Mouse (Mus musculus): Measurements from ENCODE around the gene Tmem51. TPM values are rescaled to one million over a fixed set of nuclear protein-coding genes. Genes with fewer than 3 reads are reported as not detected.

Tmem51 gene
- total and polyA plus RNA-seq, 2 experiments = 4.1 to 13.3 TPM

DNA sequence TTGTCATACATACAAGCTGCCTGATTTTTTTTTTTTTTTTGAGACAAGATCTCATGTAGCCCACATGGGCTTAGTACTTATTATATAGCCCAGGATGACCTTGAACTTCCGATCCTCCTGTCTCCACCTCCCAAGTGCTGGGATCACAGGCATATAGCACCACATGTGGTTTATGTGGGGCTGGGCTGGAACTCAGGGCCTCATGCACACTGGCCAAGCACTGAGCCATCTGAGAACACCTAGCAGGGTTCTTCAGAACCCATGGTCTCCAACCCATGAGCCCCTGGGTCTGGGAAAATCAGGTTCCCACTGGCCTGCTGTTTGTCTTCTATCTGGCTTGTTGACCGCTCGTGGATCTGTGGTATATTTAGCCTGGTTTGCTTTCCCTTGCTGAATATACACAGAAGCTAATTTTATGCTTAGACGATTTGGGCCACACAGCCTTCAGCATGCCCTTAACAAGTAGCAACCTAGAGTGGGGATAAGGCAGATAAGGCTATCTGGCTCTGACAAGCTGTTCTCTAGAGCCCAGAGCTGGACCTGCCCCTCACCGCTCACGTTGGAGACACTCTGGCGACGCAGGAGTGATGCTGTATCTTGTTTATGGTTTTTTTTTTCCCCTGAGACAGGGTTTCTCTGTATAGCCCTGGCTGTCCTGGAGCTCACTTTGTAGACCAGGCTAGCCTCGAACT lies 44.3 kb downstream of the Tmem51 start:
- DNase-seq (ENCODE audit: extremely low read depth, low read depth, low spot score) = no peak
- no peak for TF ChIP-seq POLR2A (IDR thresholded peaks at IDR 0.05; ENCODE audit: extremely low read depth, insufficient read depth, low read length)
- TF ChIP-seq CTCF (IDR thresholded peaks at IDR 0.05; ENCODE audit: low read depth, low read length) = no peak
- WGBS = 89% methylated on average over 9 of the region's 9 CpGs

DNA sequence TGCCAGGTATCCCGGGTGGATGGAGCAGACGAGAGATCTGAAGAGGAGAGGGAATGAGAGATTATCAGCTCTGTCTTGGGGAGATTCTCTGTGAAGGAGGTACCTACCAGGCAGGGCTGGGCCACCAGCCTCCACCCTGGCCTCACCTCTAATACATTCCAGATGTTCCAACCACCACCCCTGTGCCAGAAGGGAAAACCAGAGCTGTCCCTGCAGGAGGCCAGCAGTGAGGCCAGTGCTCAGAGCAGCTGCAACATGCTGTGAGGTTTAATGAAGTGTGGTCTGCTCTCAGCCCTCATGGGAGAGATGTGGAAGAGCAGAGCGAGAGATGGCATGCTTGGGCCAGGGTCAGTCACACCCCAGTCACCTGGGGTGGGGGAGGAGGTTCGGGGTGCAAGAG lies 46.2 kb downstream of the Tmem51 start:
- TF ChIP-seq POLR2A (IDR thresholded peaks at IDR 0.05; ENCODE audit: extremely low read depth, insufficient read depth, low read length) (no peak), CTCF (IDR thresholded peaks at IDR 0.05; ENCODE audit: low read depth, low read length) (no peak)
- no peak overlapping the region for H3K9ac ChIP-seq (ENCODE audit: low read depth, low read length)
- no peak for DNase-seq (ENCODE audit: extremely low read depth, low read depth, low spot score)
- peaks cover 3% of the 10 kb centered on the region; the same call in 1 of the 2 replicates for H3K79me2 ChIP-seq (ENCODE audit: control insufficient read depth, insufficient read depth, low read length)
- WGBS = 90% methylated on average over 4 of the region's 4 CpGs
- no peaks in the 10 kb centered on the region for H3K27me3 ChIP-seq (ENCODE audit: control insufficient read depth, insufficient read depth, low read length)
- H3K36me3 ChIP-seq (ENCODE audit: control insufficient read depth, insufficient read depth, low read length) = no peaks in the 10 kb centered on the region
- H3K4me1 ChIP-seq (ENCODE audit: control insufficient read depth, insufficient read depth, low read length) = peaks cover 2% of the 10 kb centered on the region; the same call in 1 of the 2 replicates
- H3K27ac ChIP-seq (replicated peaks; ENCODE audit: insufficient read depth, low read depth, low read length) = no peak overlapping the region
- H3K4me3 ChIP-seq (ENCODE audit: insufficient read depth, low read depth, low read length) = no peak overlapping the region

More for the DNA sequence above, 44.3 kb downstream of the Tmem51 start:
- Histone ChIP-seq H3K27me3 (ENCODE audit: control insufficient read depth, insufficient read depth, low read length) (no peaks in the 10 kb centered on the region), H3K27ac (replicated peaks; ENCODE audit: insufficient read depth, low read depth, low read length) (no peak overlapping the region), H3K4me3 (ENCODE audit: insufficient read depth, low read depth, low read length) (no peak overlapping the region), H3K4me1 (ENCODE audit: control insufficient read depth, insufficient read depth, low read length) (peaks cover 2% of the 10 kb centered on the region; the same call in 1 of the 2 replicates), H3K79me2 (ENCODE audit: control insufficient read depth, insufficient read depth, low read length) (peaks cover 3% of the 10 kb centered on the region; the same call in 1 of the 2 replicates), H3K36me3 (ENCODE audit: control insufficient read depth, insufficient read depth, low read length) (no peaks in the 10 kb centered on the region), H3K9ac (ENCODE audit: low read depth, low read length) (no peak overlapping the region)

GRCm38 (mm10) chr4:142028533-142028932 lies 55.6 kb downstream of the Tmem51 start:
- no peaks in the 10 kb centered on the region for H3K79me2 ChIP-seq (ENCODE audit: control insufficient read depth, insufficient read depth, low read length)
- H3K27ac ChIP-seq (replicated peaks; ENCODE audit: insufficient read depth, low read depth, low read length) = no peak overlapping the region
- no peak for TF ChIP-seq CTCF (IDR thresholded peaks at IDR 0.05; ENCODE audit: low read depth, low read length)
- no peak for TF ChIP-seq POLR2A (IDR thresholded peaks at IDR 0.05; ENCODE audit: extremely low read depth, insufficient read depth, low read length)
- peaks cover 2% of the 10 kb centered on the region; the same call in 1 of the 2 replicates for H3K4me1 ChIP-seq (ENCODE audit: control insufficient read depth, insufficient read depth, low read length)
- no peak overlapping the region for H3K4me3 ChIP-seq (ENCODE audit: insufficient read depth, low read depth, low read length)
- H3K9ac ChIP-seq (ENCODE audit: low read depth, low read length) = no peak overlapping the region
- H3K36me3 ChIP-seq (ENCODE audit: control insufficient read depth, insufficient read depth, low read length) = no peaks in the 10 kb centered on the region
- no peaks in the 10 kb centered on the region for H3K27me3 ChIP-seq (ENCODE audit: control insufficient read depth, insufficient read depth, low read length)
- WGBS = 45% methylated on average over 13 of the region's 13 CpGs
- peak; percentile 48 for DNase-seq (ENCODE audit: extremely low read depth, low read depth, low spot score)

DNA sequence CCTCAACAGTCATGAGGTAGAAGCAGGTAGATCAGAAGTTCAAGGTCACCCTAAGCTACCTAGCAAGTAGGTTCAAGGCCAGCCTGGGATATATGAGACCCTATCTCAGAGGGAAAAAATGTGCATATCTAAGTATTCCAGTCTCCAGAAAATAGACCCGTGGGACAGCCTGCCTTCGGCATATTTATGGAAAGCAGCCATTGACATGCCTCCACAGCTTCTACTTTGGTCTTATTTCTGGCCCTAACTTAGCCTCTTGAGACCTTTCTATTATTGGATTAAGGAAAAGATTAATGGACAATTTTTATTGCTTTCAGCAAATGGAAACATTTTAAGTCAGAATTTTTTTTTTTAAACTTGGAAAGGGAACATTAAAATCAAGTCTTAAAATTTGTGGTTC lies 57.1 kb downstream of the Tmem51 start:
- H3K4me1 ChIP-seq (ENCODE audit: control insufficient read depth, insufficient read depth, low read length) = peaks cover 2% of the 10 kb centered on the region; the same call in 1 of the 2 replicates
- no peak overlapping the region for H3K4me3 ChIP-seq (ENCODE audit: insufficient read depth, low read depth, low read length)
- H3K79me2 ChIP-seq (ENCODE audit: control insufficient read depth, insufficient read depth, low read length) = no peaks in the 10 kb centered on the region
- no peak overlapping the region for H3K27ac ChIP-seq (replicated peaks; ENCODE audit: insufficient read depth, low read depth, low read length)
- WGBS = 86% methylated on average over 2 of the region's 2 CpGs
- no peak overlapping the region for H3K9ac ChIP-seq (ENCODE audit: low read depth, low read length)
- no peak for DNase-seq (ENCODE audit: extremely low read depth, low read depth, low spot score)
- TF ChIP-seq POLR2A (IDR thresholded peaks at IDR 0.05; ENCODE audit: extremely low read depth, insufficient read depth, low read length) (no peak), CTCF (IDR thresholded peaks at IDR 0.05; ENCODE audit: low read depth, low read length) (no peak)
- H3K36me3 ChIP-seq (ENCODE audit: control insufficient read depth, insufficient read depth, low read length) = no peaks in the 10 kb centered on the region
- H3K27me3 ChIP-seq (ENCODE audit: control insufficient read depth, insufficient read depth, low read length) = no peaks in the 10 kb centered on the region

DNA sequence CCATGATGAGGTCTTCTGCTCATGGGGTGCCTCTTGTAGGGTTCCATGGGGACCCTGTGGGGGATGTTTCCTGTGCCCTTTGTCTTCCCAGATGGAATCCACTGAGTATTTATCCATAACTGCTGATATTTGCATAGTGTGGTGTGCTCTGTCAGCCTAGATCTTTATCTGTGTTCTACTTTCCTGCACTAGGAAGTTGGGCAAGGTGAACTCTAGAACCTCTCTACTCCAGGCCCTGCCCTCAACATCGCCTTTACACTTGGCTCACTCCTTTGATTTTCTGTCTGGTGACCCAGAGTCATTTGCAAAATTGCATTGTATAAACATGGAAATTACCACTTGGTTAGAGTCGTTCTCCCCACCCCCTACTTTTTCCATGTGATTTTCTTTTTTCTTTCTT lies 59.6 kb downstream of the Tmem51 start:
- WGBS = 26% methylated on average over 2 of the region's 2 CpGs
- TF ChIP-seq CTCF (IDR thresholded peaks at IDR 0.05; ENCODE audit: low read depth, low read length) = no peak
- TF ChIP-seq POLR2A (IDR thresholded peaks at IDR 0.05; ENCODE audit: extremely low read depth, insufficient read depth, low read length) = no peak
- DNase-seq (ENCODE audit: extremely low read depth, low read depth, low spot score) = peak; percentile 89

DNA sequence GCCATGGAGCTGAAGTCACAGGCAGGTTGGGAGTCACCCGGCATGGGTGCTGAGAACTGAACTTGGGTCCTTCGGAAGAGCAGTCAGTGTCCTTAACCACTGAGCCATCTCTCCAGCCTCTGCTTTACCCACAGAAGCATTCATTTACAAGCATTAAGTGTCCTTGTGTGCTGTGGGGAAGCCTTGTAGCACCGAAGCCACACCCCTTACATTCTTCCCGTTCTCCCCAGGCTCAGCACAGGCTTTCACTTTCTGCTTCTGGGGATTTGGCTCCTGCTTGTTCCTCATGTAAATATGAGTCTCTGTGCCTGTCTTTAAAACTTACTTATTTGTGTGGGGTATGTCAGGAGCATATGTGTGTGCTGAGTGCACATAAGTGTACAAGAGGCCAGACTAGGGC lies 60.9 kb downstream of the Tmem51 start:
- WGBS = 77% methylated on average over 4 of the region's 4 CpGs

More for the DNA sequence above, 59.6 kb downstream of the Tmem51 start:
- H3K4me3 ChIP-seq (ENCODE audit: insufficient read depth, low read depth, low read length) = no peak overlapping the region
- H3K27me3 ChIP-seq (ENCODE audit: control insufficient read depth, insufficient read depth, low read length) = no peaks in the 10 kb centered on the region
- H3K9ac ChIP-seq (ENCODE audit: low read depth, low read length) = no peak overlapping the region
- no peaks in the 10 kb centered on the region for H3K79me2 ChIP-seq (ENCODE audit: control insufficient read depth, insufficient read depth, low read length)
- peaks cover 2% of the 10 kb centered on the region; the same call in 1 of the 2 replicates for H3K4me1 ChIP-seq (ENCODE audit: control insufficient read depth, insufficient read depth, low read length)
- H3K27ac ChIP-seq (replicated peaks; ENCODE audit: insufficient read depth, low read depth, low read length) = no peak overlapping the region
- no peaks in the 10 kb centered on the region for H3K36me3 ChIP-seq (ENCODE audit: control insufficient read depth, insufficient read depth, low read length)

More for the DNA sequence above, 60.9 kb downstream of the Tmem51 start:
- DNase-seq (ENCODE audit: extremely low read depth, low read depth, low spot score) = peak; percentile 29
- Histone ChIP-seq H3K4me3 (ENCODE audit: insufficient read depth, low read depth, low read length) (no peak overlapping the region), H3K27ac (replicated peaks; ENCODE audit: insufficient read depth, low read depth, low read length) (no peak overlapping the region), H3K9ac (ENCODE audit: low read depth, low read length) (no peak overlapping the region), H3K79me2 (ENCODE audit: control insufficient read depth, insufficient read depth, low read length) (no peaks in the 10 kb centered on the region), H3K27me3 (ENCODE audit: control insufficient read depth, insufficient read depth, low read length) (no peaks in the 10 kb centered on the region), H3K4me1 (ENCODE audit: control insufficient read depth, insufficient read depth, low read length) (peaks cover 2% of the 10 kb centered on the region; the same call in 1 of the 2 replicates), H3K36me3 (ENCODE audit: control insufficient read depth, insufficient read depth, low read length) (no peaks in the 10 kb centered on the region)
- TF ChIP-seq POLR2A (IDR thresholded peaks at IDR 0.05; ENCODE audit: extremely low read depth, insufficient read depth, low read length) = no peak
- TF ChIP-seq CTCF (IDR thresholded peaks at IDR 0.05; ENCODE audit: low read depth, low read length) = no peak
